Mouse (Mus musculus) bone marrow macrophage, adult 2 months (primary cell): ENCODE results near the gene Olfr1375.
"Not testable (repeated sequence)": the region's sequence is repeated elsewhere in the genome, so short reads cannot be mapped to it uniquely, and the experiment has no call there.

Experiments
- CTCF ChIP-seq: IDR thresholded peaks from 2 replicates; pipeline ENCODE4 v1.5.1; 2012; ENCODE audit warnings: low read depth, mild to moderate bottlenecking, low read length, moderate library complexity
- POLR2A ChIP-seq: IDR thresholded peaks from 2 replicates; pipeline ENCODE4 v1.6.1; 2012; ENCODE audit warnings: mild to moderate bottlenecking, low read depth, low read length, borderline replicate concordance

GRCm38 (mm10) chr11:51047809-51048208 lies at the start of gene Olfr1375:
- not testable (repeated sequence) for TF ChIP-seq CTCF, POLR2A
